Mouse (Mus musculus) inflammation-experienced regulatory T-cells, adult 6 months (primary cell): ENCODE measurements around the gene Car5a. TPM values are rescaled to one million over a fixed set of nuclear protein-coding genes. Genes with fewer than 3 reads are reported as not detected.

ENCODE experiments used
- ATAC-seq: one replicate; pipeline ENCODE4 v1.8.0; 2017
- polyA plus RNA-seq, 3 experiments: library from polyadenylated mRNA; unstranded; fragments of 100-300 nt; shearing (Covaris generic); gene quantifications; one replicate each; pipeline ENCODE4 v1.2.1; 2017

The Car5a gene
- polyA plus RNA-seq, 3 experiments from 2014 or later: not detected

DNA sequence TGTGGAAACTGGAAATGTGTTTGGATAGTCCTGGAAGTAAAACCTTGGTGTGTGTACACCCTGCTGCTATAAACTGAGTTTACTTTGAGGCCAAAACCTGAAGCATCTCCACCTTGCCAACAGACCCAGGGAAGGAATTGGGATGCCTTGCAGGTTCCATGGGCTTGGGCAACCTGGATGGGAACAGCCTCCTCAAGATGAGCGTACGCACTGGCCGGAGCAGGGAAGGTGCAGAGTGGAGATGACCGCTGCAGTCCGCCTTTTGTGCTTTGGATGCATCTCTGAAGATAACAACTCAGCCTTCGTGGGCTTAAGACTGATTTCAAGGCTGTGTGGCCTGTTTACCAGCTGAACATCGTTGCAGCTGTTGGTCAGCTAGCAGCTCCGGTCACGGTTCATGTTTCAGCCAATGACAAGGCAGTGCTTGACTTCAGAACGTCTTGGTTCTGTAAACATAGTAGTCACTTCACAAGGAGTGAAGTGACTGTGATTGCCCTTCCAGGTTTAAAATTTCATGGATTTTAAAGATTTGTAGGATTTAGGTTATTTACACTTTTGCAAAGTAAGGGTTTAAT, 10.4 kb upstream of the Car5a start:
- ATAC-seq: no peak

- ATAC-seq: no peak
Observed at GRCm38 (mm10) chr8:121953821-121954545, 9.3 kb upstream of the Car5a start.

- no peak for ATAC-seq
Observed at GRCm38 (mm10) chr8:121952800-121953199, 8.1 kb upstream of the Car5a start.

GRCm38 (mm10) chr8:121952122-121952521, 7.4 kb upstream of the Car5a start:
- no peak for ATAC-seq

DNA sequence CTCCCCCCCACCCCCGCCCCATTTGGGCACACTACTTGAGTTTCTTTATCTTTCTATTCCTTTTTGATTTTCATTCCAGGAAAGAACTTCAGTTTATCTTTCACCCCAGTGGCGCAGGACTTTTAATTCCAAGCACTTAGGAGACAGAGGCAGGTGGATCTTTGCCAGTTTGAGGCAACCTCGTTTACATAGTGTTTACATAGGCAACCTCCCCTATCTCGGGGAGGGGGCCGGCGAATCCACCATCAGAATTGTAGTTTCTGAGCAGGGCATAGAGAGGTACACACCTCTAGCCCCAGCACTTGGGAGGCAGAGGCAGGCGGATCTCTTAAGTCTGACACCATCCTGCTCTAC, 6.9 kb upstream of the Car5a start:
- no peak for ATAC-seq

GRCm38 (mm10) chr8:121950749-121951655, 6.3 kb upstream of the Car5a start:
- ATAC-seq: peak; percentile 3

DNA sequence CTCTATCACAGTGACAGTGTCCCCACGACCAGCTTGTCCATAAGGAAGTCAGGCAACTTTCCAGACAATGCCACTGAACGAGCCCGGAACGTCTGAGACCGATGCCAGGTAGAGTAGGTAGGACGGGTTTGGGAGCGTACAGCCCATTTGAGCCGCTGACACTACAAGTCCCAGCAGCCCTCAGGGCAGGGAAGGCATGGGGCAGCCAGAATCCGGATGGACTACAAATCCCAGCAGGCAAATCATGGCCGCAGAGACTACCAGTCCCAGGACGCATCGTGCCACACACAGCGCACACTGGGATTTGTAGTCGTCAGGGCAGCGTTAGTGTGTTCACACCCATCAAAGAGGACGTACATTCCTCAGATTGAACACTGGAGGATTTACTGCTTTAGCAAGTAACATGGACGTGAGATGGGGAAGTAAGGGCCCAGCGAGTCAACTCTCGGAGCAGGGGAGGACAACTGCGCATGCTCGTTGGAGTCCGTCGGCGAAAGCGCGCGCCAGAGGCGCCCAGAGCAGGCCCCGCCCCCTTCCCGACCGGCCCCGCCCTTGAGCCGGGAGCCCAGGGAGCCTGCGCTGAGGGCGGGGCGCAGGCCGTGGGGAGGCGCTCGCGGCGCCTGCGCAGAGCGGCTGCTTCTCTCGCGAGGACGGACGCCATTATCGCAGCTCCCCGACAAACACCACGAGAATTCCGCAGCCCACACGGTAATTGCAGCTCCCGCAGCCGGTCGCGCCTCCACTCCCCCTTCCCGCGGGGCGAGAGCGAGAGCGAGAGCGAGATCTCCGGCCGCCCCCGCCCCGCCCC, 5.4 kb upstream of the Car5a start:
- ATAC-seq: peak; percentile 88

- no peak for ATAC-seq
Observed at GRCm38 (mm10) chr8:121949222-121949800, 4.6 kb upstream of the Car5a start, which contains the start of gene Banp. TSS of gene Banp (plus strand) at chr8:121949750.

DNA sequence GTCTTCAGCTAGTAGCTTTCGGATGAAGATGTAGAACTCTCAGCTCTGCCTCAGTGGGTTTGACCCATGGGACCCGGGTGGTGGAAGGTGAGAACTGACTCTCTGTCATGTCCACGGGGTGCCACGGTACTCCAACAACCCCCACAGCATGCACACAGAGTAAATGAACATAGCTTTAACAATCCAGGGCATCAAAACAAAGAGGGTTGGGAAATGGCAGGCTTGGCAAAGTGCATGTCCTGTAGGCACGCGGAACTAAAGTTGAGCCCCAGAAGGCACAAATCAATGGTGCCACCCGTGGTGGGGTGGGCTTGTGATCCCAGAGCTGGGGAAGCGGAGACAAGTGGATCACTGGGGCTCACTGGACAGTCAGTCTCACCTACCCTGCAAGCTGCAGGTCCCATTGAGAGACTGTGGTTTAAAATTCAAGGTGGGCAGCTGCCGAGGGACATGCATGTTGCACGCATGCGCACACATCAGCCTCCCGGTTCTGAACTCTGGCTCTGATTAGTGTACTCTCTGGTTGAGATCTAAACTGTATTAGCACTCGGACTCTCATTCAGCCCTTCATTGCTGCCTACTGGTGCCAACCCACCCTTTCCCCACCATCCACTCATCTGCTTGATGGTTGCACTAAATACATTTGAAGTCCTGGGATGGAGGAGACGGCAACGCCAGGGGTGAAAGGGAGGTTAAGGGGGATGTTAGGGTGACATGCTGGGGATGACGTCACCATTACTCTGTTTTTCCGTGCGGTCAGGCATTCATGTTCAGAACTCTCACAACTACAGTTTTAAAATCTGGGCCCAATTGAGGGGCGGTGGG, 3.8 kb upstream of the Car5a start:
- no peak for ATAC-seq

- peak; percentile 13 for ATAC-seq
Observed at GRCm38 (mm10) chr8:121947753-121948141, 3.0 kb upstream of the Car5a start.

DNA sequence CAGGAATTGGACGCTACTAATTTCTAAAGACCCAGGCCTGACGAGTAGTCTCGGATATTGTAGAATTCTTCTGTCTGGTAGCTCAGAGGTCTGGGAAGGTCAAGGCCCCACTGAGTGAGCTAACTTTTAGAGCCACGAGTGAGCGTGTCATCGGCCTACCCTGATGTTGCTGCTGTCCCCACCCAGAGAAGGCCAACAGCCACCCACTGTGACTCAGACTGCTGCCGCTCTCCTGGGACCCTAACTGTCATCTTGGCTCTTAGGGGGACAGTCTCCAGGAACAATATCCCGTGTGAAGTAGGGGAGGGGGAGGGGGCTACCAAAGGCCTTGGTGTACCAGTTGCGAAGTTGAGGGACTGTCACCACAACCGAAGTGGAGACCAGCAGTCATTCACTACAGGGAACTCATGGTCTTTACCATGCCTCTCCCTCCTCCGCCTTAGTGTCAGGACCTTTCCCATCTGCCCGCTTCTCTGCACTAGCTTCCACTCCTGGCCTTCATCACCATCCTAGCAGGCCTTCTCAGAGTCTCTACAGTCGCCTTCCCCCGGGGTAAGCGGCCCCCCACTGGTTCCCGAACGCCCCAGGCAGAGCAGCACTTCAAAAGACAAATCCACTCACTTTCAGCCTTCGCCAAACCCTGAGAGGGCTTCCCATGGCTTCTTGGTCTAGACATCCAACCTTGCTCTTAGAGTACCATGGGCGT, 2.5 kb upstream of the Car5a start:
- no peak for ATAC-seq

DNA sequence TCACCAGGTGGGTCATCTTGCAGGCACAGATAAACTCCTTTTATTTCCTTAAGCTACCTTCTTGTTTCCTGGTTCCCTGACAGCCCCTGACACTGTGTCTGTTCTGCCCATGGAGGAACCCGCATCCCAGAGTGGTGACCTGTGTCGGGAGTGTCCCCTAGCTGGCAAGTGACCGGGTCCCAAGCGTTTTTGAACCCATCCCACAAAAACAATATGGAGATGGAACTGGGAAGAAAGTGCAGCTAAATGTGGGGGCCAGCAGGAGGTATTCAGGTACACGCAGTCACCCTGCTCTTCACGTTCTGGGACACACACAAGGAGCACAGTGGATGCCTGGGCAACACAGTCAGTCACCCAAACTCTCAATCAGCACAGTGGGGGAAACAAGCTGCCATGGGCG, 1.6 kb upstream of the Car5a start:
- no peak for ATAC-seq

DNA sequence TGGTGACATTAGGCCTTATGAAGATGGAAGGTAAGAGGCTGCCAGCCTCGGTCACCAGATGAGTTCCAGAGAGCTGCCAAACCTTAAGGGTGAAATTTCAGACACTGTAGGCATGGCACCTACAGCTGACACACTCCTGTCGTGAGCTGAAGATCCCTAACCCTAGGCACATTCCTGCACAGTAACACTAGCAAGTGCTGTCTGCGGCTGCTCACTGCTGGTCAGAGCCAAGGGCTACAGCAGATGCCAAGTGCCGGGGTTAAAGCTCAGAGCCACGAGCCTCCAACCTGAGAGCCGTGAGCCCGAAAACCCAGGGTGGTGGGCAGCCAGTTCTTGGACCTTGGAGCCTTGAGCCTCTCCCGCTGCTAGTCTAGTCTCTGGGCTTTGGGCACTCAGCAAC, 988 bp downstream of the Car5a start:
- ATAC-seq: no peak

DNA sequence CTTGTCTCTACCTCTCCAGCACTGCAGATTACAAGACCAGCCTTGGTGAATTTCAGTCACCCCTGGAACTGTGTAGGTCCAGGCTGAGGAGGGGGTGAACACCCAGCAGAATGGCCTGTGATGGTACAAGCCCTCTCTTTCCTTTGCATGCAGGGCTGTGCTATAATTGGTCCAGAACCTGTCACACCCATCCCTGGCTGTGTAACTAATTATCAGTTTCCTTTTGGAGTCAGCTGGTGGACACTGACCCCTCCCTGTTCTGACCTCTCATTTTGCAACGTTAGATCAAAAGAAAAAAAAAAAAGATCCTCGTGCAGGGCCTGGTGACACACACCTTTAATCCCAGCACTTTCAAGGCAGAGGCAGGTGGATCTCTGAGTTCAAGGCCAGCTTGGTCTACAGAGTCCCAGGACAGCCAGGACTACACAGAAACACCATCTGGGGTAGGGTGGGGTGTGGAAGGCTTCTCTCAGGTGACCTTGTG, 1.6 kb downstream of the Car5a start:
- no peak for ATAC-seq

- ATAC-seq: no peak
Observed at GRCm38 (mm10) chr8:121938732-121939131, 6.0 kb downstream of the Car5a start.

GRCm38 (mm10) chr8:121936391-121936790, 8.3 kb downstream of the Car5a start:
- ATAC-seq: no peak

- no peak for ATAC-seq
Observed at GRCm38 (mm10) chr8:121935341-121936294, 9.1 kb downstream of the Car5a start.

- no peak for ATAC-seq
Observed at GRCm38 (mm10) chr8:121934923-121935322, 9.8 kb downstream of the Car5a start.

DNA sequence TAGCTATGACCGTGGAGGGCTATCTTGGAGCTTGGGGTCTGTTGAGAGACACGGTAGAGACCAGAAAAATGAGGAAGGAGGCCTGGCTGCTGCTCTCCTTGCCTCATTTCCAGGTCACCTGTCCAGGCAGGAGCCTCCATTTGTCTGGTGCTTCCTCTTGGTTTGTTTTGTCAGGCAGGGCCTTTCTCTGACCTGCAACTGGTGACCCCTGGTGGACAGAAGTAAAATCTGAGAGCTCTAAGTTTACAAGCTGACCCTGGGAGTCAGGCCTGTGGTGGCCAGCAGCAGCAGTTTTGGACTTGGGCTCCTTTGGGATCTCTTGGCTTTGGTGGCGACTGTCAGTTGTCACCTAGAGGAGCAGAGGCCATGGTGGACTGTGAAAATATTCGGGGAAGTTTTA, 10.2 kb downstream of the Car5a start:
- no peak for ATAC-seq
